ENCODE assay signal across 14 mouse cellular contexts in the genomic region with DNA sequence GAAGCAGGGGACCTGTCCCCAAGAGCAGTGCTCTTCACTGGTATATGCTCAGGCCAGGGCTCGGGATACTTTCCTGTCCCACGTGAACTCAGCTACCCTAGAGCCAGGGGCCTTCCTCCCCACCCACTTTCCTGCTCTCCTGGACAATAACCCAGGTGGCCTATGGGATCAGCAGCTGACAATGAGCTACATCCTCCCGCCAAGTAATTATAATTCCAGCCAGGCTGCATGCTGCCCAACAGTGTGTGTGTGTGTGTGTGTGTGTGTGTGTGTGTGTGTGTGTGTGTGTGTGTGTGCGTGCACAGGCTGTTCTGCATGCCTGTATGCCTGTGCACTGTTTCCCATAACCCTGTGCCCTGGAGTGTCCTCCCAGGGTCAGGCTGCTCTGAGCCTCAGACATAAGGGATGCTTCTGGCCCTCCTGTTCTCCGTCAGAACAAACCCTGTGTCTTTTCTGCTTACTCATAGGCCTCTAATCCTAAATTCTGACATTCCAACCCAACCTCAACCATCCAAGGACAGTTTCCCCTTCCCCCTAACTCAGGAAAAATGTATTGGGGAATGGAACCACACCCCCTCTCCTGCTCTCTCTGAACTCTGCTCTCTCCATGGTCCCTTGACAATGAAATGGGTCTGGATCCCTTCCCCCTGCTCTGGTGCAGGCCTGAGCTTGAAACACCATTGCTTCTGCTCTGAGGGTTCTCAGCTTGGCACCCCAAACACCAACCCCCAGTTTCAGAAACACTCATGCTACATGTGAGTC. TPM values are rescaled to one million over a fixed set of nuclear protein-coding genes. Genes with fewer than 3 reads are reported as not detected.
DNase-seq lines count a peak whose midpoint lies in the region; ATAC-seq and TF ChIP-seq lines count a peak whose summit lies in the region.
"Had no signal": no experiment of that assay in that cellular context is flagged by ENCODE, and none has a peak within 500 bp of the region (broad histone marks: within the 10 kb centered on the region; RNA-seq: fewer than 3 reads in every experiment).

No protein-coding gene starts in this region.

- peaks cover 45% of the 10 kb centered on the region for H3K4me1 ChIP-seq in heart, embryonic 13.5 days

- WGBS in heart, embryonic 13.5 days: 61% methylated on average over 5 of the region's 5 CpGs

- H3K36me3 ChIP-seq in heart, embryonic 13.5 days: no peaks in the 10 kb centered on the region

- H3K27ac ChIP-seq in gastrocnemius, adult 2 months: peak overlapping the region; percentile 92
- H3K27ac ChIP-seq in heart, embryonic 13.5 days (replicated peaks): peak overlapping the region; percentile 86; the same call in 1 of the 2 replicates

- H3K9ac ChIP-seq in heart, embryonic 13.5 days: no peak overlapping the region

- no peak for TF ChIP-seq CTCF in gastrocnemius, adult 2 months (IDR thresholded peaks at IDR 0.05)

- no peak overlapping the region for H3K4me2 ChIP-seq in heart, embryonic 13.5 days

- H3K27me3 ChIP-seq in heart, embryonic 13.5 days (replicated peaks): no peaks in the 10 kb centered on the region; the same call in 1 of the 2 replicates

- peak; percentile 43 for DNase-seq in gastrocnemius, adult 2 months
- DNase-seq in gastrocnemius, postnatal 4 days (ENCODE audit: low spot score in 2 of 2): no peak
- peak; percentile 46 for DNase-seq in lung, postnatal 10 days
- no peak for DNase-seq in lung, postnatal 4 days
- peak; percentile 18 for DNase-seq in naive thymus-derived CD4-positive, alpha-beta T cell, adult 2 months (ENCODE audit: low read depth)
- no peak for DNase-seq in right cerebral cortex, postnatal 36 days (ENCODE audit: low spot score in 2 of 2)
- no peak for DNase-seq in ovary, adult 18-20 months (ENCODE audit: low spot score)
- DNase-seq: adrenal gland, postnatal 25 days; cerebellum, postnatal 36 days; layer of hippocampus, adult 9-11 months had no signal

- no peak for ATAC-seq in heart, embryonic 13.5 days (ENCODE audit: extremely low read depth, insufficient number of reproducible peaks, low FRiP score, low TSS enrichment)
- ATAC-seq: midbrain, embryonic 16.5 days had no signal

- intact Hi-C loops in gastrocnemius, adult 2 months (cut with DNase I): no loop called here

- no peaks in the 10 kb centered on the region for H3K9me3 ChIP-seq in heart, embryonic 13.5 days

- peak overlapping the region; percentile 26; the same call in 1 of the 2 replicates for H3K4me3 ChIP-seq in gastrocnemius, adult 2 months
- H3K4me3 ChIP-seq in heart, embryonic 13.5 days: no peak overlapping the region

RNA-seq across cellular contexts. Expression of gene Vsir, which starts 6.8 kb away (rescaled TPM):
- total RNA-seq in gastrocnemius, adult 2 months (2021): 1 to 10 TPM; 6.2 to 6.4 TPM
- 10 to 100 TPM; 16.9 to 17.9 TPM for total RNA-seq in gastrocnemius, postnatal 4 days (2021)
- polyA plus RNA-seq in heart, embryonic 13.5 days (2015; fragmentation: Nextera tagmentation; extraction: Ambion mirVana): 2.4 and 3.2 TPM in 2 replicates

RNA-seq across cellular contexts. Expression of gene Gm17455, which starts 46.1 kb away (rescaled TPM):
- total RNA-seq in gastrocnemius, adult 2 months (2021): under 1 TPM in 1 of 2 experiments, not detected in 1; 0.31 TPM
- total RNA-seq in gastrocnemius, postnatal 4 days (2021): 1 to 10 TPM in 1 of 2 experiments, under 1 TPM in 1; 0.64 to 1.1 TPM
- 0.62 TPM in 1 of 2 replicates, not detected in the other for polyA plus RNA-seq in heart, embryonic 13.5 days (2015; fragmentation: Nextera tagmentation; extraction: Ambion mirVana)
- total RNA-seq: adrenal gland, postnatal 25 days; hematopoietic stem cell, adult 5-6 weeks; liver, adult 2 months had no signal
- polyA plus RNA-seq: liver, adult 2 months had no signal

Comparison
In these comparisons a context has a peak if more than half of its experiments do, and no peak if none do; other contexts are left out.
1. DNase-seq: peak in gastrocnemius, adult 2 months (single experiment), lung, postnatal 10 days (single experiment) and naive thymus-derived CD4-positive, alpha-beta T cell, adult 2 months (single experiment); none in gastrocnemius, postnatal 4 days (0 of 2), lung, postnatal 4 days (0 of 2), right cerebral cortex, postnatal 36 days (0 of 2) and ovary, adult 18-20 months (single experiment).